Mouse (Mus musculus) ES-E14 (cell line): ENCODE results near the gene 2210016F16Rik. TPM values are rescaled to one million over a fixed set of nuclear protein-coding genes. Genes with fewer than 3 reads are reported as not detected.
"Not testable (repeated sequence)": the region's sequence is repeated elsewhere in the genome, so short reads cannot be mapped to it uniquely, and the experiment has no call there.

Source experiments
- DNase-seq: peaks from one replicate; pipeline ENCODE4 v3.0.0-alpha.2; 2013; ENCODE audit warnings: low read depth, low spot score
- H3K27ac ChIP-seq: 2 replicates; pipeline ENCODE4 v1.5.1; 2012; ENCODE audit warnings: low read depth, mild to moderate bottlenecking, low read length, moderate library complexity, mixed read lengths; ENCODE audit not compliant: poor library complexity, insufficient read depth, severe bottlenecking
- H3K36me3 ChIP-seq: 2 replicates; pipeline ENCODE4 v1.6.1; 2012; ENCODE audit warnings: mild to moderate bottlenecking, low read length, moderate library complexity, mixed read lengths; ENCODE audit not compliant: control insufficient read depth, poor library complexity, insufficient read depth, severe bottlenecking
- H3K4me1 ChIP-seq, 2 experiments: fragments of 150-350 bp in 1 of 2; sonication (generic) in 1 of 2; 2 replicates each; pipeline ENCODE4 v1.6.1; 2012; ENCODE audit warnings: low read length in 2 of 2, mild to moderate bottlenecking in 1 of 2, mixed read lengths in 1 of 2; ENCODE audit not compliant: control insufficient read depth in 2 of 2, insufficient read depth in 2 of 2, poor library complexity in 1 of 2
- H3K4me3 ChIP-seq, 2 experiments: fragments of 150-350 bp in 1 of 2; sonication (generic) in 1 of 2; 2 replicates each; pipeline ENCODE4 v1.5.1; 2012; ENCODE audit warnings: low read length in 2 of 2, low read depth in 1 of 2, mild to moderate bottlenecking in 1 of 2, mixed read lengths in 1 of 2; ENCODE audit not compliant: insufficient read depth in 1 of 2, poor library complexity in 1 of 2, severe bottlenecking in 1 of 2
- H3K9ac ChIP-seq: 2 replicates; pipeline ENCODE4 v1.6.1; 2012; ENCODE audit warnings: low read depth, mild to moderate bottlenecking, low read length, mixed read lengths; ENCODE audit not compliant: poor library complexity, insufficient read depth, severe bottlenecking
- H3K9me3 ChIP-seq: fragments of 150-350 bp; sonication (generic); 2 replicates; pipeline ENCODE4 v1.6.1; 2012; ENCODE audit warnings: low read depth, mild to moderate bottlenecking, low read length; ENCODE audit not compliant: control insufficient read depth, insufficient read depth
- CHD2 ChIP-seq: IDR thresholded peaks from 2 replicates; pipeline ENCODE4 v1.6.1; 2014; ENCODE audit warnings: mild to moderate bottlenecking, low read depth, low read length, inconsistent platforms
- HCFC1 ChIP-seq: IDR thresholded peaks from 2 replicates; pipeline ENCODE4 v1.6.1; 2012; ENCODE audit warnings: low read length, inconsistent platforms, borderline replicate concordance; ENCODE audit not compliant: insufficient read depth
- MAFK ChIP-seq: IDR thresholded peaks from 2 replicates; pipeline ENCODE4 v1.6.1; 2014; ENCODE audit warnings: mild to moderate bottlenecking, low read depth, low read length, inconsistent platforms; ENCODE audit not compliant: insufficient read depth
- ZC3H11A ChIP-seq: IDR thresholded peaks from 2 replicates; pipeline ENCODE4 v1.6.1; 2012; ENCODE audit warnings: low read depth, mild to moderate bottlenecking, inconsistent platforms, low read length, borderline replicate concordance
- ZNF384 ChIP-seq: IDR thresholded peaks from 2 replicates; pipeline ENCODE4 v1.6.1; 2012; ENCODE audit warnings: low read depth, low read length, inconsistent platforms
- in situ Hi-C, 2 experiments: fragments of 600-800 bp; cut with MboI; formaldehyde crosslinking; loops; one replicate each; pipeline ENCODE4 v1.15.1; 2025; ENCODE audit warnings: low sequenced_read_pairs in 2 of 2, inconsistent platforms in 1 of 2; ENCODE audit not compliant: unreplicated experiment in 2 of 2
- total RNA-seq: library from RNA; depleted of rRNA; stranded (reverse); fragments of 300-350 nt; gene quantifications from 2 replicates; pipeline ENCODE4 v1.2.3, GENCODE M21; 2012

The 2210016F16Rik gene
- total RNA-seq, 1 experiment = 12.5 TPM

DNA sequence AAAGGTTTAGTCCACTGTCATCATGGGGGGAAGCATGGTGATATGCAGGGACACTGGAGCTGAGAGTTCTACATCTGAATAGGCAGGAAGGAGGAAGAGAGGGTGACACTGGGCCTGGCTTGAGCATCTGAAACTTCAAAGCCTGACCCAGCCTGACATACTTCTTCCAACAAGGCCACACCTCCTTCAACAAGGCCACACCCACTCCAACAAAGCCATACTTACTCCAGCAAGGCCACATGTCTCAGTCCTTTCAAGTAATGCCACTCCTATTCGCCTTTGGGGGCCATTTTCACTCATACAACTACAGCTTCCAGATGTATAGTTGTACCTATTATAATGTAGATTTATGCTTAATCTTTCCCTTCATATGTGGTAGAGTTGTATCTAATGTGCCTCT is 17.4 kb downstream of the 2210016F16Rik start:
- Histone ChIP-seq H3K36me3 (no peaks in the 10 kb centered on the region), H3K4me1 (peaks cover 0 to 2% of the 10 kb centered on the region in 2 experiments; a peak in 1 of 4 replicates), H3K9ac (no peak overlapping the region), H3K27ac (no peak overlapping the region), H3K9me3 (no peaks in the 10 kb centered on the region), H3K4me3 (no peak overlapping the region)
- in situ Hi-C loops = no loop called here
- no peak for DNase-seq
- TF ChIP-seq ZNF384 (no peak), MAFK (no peak), CHD2 (no peak), ZC3H11A (no peak), HCFC1 (no peak)

DNA sequence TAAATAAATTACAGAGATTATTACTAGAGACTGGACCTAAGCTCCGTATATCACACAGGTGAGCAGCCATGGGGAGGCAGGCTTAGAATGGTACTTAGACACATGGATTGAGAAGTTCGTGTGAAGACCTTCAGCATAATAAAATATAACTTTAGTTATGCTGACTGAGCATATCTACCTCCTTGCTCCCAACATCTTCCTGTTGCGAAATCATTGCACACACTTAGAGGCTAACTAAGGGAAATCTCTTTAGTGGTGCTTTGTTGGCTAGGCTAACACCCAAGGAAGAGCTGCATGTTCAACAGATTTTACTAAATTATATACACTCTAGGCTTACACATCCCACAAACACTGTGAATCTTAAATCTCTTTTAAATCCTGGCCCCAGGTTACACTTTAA is 18.7 kb downstream of the 2210016F16Rik start:
- TF ChIP-seq MAFK (peak; percentile 51; the same call in 1 of the 2 replicates), HCFC1 (no peak)
- Histone ChIP-seq H3K36me3 (no peaks in the 10 kb centered on the region), H3K4me3 (no peak overlapping the region), H3K9ac (no peak overlapping the region), H3K4me1 (peaks cover 0 to 2% of the 10 kb centered on the region in 2 experiments; a peak in 1 of 4 replicates), H3K27ac (no peak overlapping the region), H3K9me3 (no peaks in the 10 kb centered on the region)
- in situ Hi-C loops = no loop called here
- no peak for DNase-seq

- H3K4me1 ChIP-seq, H3K4me3 ChIP-seq, in situ Hi-C loops, H3K36me3 ChIP-seq, DNase-seq, H3K9ac ChIP-seq, H3K9me3 ChIP-seq, H3K27ac ChIP-seq: not testable (repeated sequence)
Measured at GRCm38 (mm10) chr13:58365179-58365578, 19.8 kb downstream of the 2210016F16Rik start.

DNA sequence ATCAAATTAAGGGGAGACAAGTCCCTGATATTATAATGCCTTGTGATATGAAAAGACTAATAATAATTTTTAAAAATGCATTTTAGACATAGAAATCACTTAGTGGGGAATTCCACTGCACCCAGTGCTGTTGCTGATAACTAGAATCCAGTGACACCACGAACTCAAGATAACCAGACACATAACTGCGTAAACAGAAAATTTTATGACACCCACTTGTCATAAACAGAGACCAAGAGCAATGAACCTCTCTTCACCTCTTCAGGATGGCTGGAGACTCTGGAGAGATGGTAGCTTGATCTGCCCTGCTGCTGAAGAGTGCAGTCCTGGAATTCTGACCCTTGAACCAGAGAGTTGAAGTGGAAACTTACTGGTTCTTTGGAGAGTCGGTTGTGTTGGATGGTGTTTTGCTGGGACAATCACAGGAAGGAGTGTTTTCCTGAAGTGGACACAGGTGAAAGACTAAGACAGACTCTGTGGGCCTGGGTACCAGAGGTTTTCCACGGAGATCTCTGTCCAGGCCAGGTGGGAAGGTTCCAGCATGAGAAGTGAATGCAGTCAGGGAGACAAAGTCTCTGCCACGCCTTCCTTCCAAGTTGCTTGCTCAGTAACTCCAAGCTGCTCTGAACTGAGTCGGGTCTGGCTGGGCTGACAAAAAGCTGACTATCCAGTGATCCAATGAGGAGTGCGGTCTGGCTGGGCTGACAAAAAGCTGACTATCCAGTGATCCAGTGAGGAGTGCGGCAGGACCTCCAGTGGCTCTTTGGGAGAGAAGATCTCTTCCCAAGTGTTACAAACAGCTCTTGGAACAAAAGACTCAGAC is 20.5 kb downstream of the 2210016F16Rik start:
- Histone ChIP-seq H3K9ac (no peak overlapping the region), H3K4me1 (peaks cover 0 to 2% of the 10 kb centered on the region in 2 experiments; a peak in 1 of 4 replicates), H3K27ac (no peak overlapping the region), H3K4me3 (no peak overlapping the region), H3K9me3 (no peaks in the 10 kb centered on the region), H3K36me3 (no peaks in the 10 kb centered on the region)
- no peak for DNase-seq
- no peak for TF ChIP-seq ZC3H11A
- in situ Hi-C loops = no loop called here

- H3K4me1 ChIP-seq = no peaks in the 10 kb centered on the region
- H3K9ac ChIP-seq = peak overlapping the region; percentile 57
- H3K36me3 ChIP-seq = no peaks in the 10 kb centered on the region
- no peak for TF ChIP-seq ZC3H11A
- TF ChIP-seq MAFK = no peak
- TF ChIP-seq HCFC1 = no peak
- no peak for TF ChIP-seq CHD2
- TF ChIP-seq ZNF384 = no peak
- H3K9me3 ChIP-seq = no peaks in the 10 kb centered on the region
- in situ Hi-C loops = no loop called here
- peak overlapping the region; percentile 48 to 76; a peak in 3 of 4 replicates for H3K4me3 ChIP-seq
- no peak overlapping the region for H3K27ac ChIP-seq
- DNase-seq = no peak
Measured at GRCm38 (mm10) chr13:58359304-58359653, 25.7 kb downstream of the 2210016F16Rik start.
